Mouse (Mus musculus) spleen, postnatal 14 days (tissue): ENCODE data around the gene Vasn.
A peak's percentile ranks its signal among the peaks of the same experiment; 100 is the strongest.

Experiments used
- DNase-seq, 2 experiments: peaks; one replicate each; pipeline ENCODE4 v3.0.0; 2021 to 2022; ENCODE audit warnings: low spot score in 2 of 2

The Vasn gene

DNA sequence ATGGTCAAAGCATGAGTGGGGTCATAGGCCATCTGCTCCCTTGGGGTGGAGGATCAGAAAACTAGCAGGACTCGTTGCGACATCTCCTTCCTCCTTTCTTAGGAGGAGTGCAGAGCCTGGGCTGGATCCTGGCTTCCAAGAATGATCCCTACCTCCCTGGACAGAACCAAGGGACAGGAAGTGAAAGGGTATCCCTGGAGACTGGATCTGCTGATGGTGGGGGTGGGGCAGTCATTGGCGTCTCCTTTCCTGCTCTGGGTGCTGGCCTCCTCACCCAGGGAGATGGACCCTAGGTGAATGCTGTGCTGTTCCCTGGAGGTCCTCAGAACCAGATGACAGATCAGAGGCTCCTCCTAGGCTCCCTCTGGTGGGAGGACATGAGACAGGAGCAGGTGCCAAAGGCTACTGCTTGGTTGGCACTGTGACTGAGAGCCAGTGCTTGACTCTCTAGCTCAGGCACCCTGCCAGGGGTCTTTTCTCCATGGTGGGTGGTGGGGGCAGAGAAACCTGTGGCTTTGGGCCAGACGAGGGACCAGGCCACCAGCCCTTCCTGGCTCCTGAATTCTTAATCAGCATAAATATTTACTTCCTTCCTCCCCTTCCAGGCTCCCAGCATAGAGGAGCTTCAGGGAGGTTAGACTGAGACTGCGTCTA, 33.2 kb upstream of the Vasn start:
- DNase-seq: no peak

DNA sequence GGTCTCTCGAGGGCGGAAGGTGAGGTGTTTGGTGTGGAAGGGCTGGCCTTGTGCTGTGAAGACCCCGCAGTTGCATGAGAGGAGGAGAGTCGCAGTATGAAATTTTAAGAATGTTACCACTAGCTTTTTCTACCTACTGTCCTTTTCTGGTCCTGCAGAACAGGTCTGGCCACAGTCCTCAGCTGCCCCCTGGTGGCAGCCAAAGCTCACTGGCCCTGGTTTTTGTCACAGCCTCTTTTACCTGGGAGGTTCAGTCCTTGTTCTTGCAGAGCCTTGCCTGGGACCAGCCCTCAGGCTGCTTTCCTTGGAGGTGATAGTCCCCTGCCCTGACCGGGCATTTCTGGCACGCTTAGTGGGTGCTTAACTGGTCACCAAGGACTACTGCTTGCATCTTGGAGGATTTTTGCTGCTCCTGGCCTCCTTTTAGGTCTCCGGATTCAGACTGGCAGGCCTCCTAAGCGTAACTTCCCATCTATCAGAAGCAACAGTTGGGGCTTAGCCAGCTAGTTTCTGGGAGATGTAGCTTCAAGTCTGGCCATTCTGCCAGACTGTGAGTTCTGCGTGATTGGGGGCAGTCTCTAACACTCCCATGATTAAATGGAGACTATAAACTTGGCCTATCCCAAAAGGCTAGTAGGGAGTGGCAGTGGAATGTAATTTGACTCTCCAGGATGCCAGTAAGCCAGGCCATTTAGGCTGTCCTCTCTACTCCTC, 31.8 kb upstream of the Vasn start:
- peak; percentile 62 to 75 for DNase-seq

DNA sequence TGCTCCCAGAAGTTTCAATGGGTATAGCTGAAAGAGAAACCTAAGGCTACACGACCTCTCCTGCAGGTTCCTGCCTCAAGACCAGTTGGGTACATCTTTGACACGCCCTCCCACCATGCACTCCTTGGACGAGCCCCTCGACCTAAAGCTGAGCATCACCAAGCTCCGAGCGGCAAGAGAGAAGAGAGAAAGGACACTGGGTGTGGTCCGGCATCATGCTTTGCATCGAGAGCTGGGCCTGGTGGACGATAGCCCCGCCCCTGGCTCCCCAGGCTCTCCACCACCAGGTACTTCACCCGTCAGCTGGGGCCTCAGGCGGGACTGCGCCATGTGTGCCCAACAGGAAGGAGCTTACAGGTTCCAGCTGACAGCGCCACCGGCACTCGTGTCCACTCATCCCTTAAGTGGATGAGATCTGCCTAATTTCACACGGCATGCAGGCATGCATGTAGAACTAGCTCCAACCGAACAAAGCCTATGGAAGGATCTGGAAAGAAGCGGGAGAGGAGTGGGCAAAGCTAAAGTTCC, 31.1 kb upstream of the Vasn start:
- no peak for DNase-seq

DNA sequence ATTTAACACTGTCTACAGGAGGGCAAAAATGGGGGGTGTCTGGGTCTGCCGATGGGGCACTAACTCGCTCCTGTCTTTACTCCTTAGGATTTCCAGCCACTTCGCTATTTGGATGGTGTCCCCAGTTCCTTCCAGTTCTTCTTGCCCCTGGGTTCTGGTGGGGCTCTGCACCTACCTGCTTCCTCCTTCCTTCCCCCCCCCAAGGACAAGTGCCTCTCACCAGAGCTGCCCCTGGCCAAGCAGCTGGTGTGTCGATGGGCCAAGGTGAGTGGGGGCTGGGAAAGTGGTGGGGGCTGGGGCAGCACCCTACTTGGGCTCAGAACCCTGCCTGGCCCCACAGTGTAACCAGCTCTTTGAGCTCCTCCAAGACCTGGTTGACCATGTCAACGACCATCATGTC, 28.5 kb upstream of the Vasn start:
- DNase-seq: no peak

DNA sequence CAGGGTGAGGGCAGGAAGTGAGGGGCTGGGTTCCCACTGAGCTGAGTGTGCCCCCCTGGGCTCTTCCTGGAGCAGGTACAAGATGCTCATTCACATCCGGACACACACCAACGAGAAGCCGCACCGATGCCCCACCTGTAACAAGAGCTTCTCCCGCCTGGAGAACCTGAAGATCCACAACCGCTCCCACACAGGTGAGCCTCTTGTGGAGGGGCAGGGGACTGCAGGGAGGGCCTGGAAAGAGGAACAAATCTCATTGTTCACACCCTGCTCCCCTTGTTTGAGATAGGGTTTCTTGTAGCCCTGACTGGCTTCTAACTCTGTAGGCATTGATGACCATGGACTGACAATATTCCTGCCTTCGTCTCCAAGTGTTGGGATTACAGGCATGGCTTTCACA, 28.1 kb upstream of the Vasn start:
- no peak for DNase-seq

DNA sequence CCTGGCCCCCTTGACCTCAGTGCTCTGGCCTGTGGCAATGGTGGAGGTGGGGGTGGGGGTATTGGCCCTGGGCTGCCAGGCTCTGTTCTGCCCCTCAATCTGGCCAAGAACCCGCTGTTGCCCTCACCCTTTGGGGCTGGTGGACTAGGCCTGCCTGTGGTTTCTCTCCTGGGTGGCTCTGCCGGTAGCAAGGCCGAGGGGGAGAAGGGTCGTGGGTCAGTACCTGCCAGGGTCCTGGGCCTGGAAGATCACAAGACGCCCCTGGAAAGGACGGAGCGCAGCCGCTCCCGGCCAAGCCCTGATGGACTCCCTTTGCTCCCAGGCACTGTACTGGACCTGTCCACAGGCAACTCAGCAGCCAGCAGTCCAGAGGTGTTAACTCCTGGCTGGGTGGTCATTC, 26.0 kb upstream of the Vasn start:
- DNase-seq: no peak

DNA sequence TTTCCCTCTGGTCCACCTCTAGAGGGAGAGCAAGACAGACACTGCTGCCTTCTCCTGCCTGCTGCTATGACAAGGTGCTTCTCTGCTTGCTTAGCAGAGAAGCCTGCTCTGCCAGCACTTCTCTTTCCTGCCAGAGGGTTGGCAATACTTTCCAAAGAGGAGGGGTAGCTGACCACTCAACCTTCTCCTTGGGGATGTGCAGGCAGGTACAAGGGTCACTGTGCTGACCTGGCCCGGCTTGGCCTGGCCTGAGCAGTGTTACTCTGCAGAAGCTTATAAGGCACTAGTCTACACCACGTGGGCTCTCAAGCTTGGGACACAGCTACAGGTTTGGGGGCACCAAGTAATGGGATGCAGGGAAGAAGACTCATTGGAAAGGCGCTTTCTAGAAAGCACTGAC, 25.1 kb upstream of the Vasn start:
- DNase-seq: no peak

GRCm38 (mm10) chr16:4615297-4615696, 24.4 kb upstream of the Vasn start:
- no peak for DNase-seq

GRCm38 (mm10) chr16:4616829-4617228, 22.9 kb upstream of the Vasn start:
- DNase-seq: no peak

DNA sequence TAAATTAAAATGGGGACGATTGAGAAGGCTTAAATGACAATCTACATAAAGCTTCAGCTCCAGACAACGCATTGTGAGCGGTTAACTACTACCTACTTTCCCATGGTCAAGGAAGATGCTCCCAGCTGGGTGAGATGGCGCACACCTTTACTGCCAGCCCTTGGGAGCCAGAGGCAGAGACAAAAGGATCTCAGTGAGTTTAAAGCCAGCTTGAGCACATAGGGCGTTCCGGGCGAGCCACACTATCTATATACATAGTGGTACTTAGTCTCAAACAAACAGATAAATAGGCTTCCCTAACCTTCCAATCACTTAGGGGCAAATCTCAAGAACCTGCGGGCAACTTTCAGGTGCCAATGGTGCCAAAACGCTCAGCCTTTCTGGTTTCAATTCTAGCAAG, 15.7 kb upstream of the Vasn start:
- DNase-seq: no peak

- DNase-seq: peak; percentile 79 to 87
Measured at GRCm38 (mm10) chr16:4624481-4625110, 15.1 kb upstream of the Vasn start, which contains the start of gene Pam16. TSS of gene Pam16 (minus strand) at chr16:4624988.

DNA sequence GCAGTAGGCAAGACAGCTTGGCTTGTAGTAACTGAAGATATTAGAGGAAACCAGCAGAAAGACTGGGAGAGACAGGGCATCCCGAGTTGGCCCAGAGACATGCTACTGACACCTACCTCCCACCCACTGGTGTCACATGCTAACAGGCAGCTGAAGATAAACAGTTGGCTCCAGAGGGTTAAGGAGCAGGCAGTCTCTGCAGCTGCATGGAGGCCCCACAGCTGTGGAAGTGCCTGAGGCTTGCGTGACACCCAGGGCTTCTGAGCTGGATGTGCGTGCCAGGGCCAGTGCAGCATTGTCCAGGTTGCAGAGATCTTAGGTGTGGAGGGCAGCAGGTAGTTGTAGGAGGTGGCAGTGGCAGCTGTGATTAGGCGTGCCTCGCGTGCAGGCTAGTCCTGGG, 12.6 kb upstream of the Vasn start:
- DNase-seq: no peak

GRCm38 (mm10) chr16:4628898-4629419, 10.8 kb upstream of the Vasn start:
- DNase-seq: no peak

DNA sequence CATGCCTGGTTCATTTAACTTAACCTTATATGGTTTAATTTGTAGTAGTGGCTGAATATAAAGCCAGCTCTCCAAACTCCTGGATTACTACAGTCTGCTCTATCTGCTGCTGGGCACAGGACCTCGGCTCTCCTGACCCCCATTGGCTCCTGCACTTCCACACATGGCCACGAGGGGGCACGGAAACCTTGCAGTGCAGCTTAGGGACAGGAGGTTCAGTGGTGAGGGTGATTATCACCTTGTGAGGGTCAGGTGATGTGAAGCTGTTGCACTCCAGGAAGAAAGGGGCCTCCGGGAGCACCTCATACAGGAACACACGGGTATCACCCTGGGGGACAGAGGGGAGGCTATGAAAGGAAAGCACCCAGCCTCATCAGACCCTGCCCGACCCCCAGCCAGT, 9.8 kb upstream of the Vasn start:
- DNase-seq: peak; percentile 66 to 84

- DNase-seq: no peak
Measured at GRCm38 (mm10) chr16:4632050-4632449, 7.7 kb upstream of the Vasn start.

DNA sequence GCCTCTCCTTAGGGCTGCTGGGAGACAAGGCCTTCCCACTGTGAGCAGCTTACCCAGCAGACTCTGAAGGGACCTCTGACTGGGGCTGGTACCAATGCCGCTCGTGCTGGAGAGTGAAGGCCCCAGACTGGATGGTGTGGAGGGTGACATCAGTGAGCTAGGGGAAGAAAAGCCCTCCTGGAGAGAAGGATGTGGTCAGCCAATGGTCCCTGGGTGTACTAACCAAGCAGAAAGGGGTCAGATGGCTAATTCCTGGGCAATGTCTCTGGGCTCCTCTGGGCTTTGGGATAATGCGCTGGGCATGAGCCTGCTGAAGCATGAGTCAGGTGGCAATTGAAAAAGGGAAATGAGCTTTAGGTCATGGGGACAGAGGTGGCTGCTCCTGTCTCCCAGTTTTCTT, 6.1 kb upstream of the Vasn start:
- DNase-seq: no peak

DNA sequence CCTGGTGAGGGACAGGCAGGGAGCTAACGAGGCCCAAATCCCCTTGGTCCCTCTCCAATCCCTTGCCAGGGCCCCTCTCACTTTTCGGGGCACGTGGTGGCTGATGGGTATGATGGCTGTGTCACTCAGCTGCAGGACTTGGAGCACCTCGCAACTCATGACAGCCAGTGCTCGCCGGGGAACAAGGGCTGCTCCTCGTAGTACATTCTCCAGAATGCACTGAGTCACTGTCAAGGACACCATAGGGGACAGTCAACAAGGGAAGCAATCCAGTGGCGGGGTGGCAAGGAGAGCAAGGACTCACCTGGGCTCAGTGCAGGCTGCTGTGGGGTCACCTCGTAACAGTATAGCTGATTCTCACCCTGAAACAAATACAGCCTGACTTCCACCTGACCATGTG, 5.1 kb upstream of the Vasn start:
- DNase-seq: no peak

DNA sequence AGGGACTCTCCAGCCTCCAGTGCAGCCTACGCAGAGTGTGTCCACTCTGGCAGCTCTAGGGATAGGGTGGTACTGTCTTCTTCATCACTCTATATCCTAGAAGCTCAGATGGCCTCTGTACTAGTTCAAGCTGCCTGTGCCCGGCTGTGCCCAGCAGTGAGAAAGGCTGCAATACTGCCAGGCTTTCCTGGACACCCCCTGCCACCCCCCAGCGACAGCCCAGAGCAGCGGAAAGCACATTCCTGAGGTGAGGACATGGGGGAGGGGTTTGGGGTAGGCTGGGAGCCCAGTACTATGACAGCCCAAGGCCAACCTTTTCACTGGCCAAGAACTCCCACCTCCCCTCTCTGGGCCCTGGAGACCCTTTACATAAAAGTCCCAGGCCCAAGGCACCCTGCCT, 4.0 kb upstream of the Vasn start:
- no peak for DNase-seq

DNA sequence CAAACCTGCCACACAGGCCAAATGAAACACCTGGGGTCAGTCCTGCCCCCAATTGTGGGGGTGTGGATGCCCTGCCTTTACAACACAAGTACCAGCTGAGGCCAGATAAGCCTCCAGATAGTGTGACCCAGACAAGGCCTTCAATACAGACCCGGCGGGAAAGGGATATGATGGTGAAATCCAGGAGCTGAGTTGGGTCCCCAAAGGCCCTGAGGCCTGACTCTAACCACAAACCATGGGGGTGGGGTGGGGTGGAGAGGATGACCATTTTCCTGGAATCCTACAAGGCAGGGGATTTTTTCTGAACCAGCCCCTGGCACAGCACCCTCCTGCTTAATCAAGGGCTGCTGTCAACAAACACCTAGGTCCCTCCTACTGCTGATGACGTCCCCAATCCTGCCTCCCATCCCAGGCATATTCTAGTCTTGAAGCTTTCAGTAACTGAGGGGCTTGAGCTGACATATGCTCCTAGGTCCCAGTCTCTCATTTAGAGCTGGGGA, 800 bp upstream of the Vasn start:
- no peak for DNase-seq

GRCm38 (mm10) chr16:4640267-4641005, 695 bp downstream of the Vasn start:
- DNase-seq: no peak

DNA sequence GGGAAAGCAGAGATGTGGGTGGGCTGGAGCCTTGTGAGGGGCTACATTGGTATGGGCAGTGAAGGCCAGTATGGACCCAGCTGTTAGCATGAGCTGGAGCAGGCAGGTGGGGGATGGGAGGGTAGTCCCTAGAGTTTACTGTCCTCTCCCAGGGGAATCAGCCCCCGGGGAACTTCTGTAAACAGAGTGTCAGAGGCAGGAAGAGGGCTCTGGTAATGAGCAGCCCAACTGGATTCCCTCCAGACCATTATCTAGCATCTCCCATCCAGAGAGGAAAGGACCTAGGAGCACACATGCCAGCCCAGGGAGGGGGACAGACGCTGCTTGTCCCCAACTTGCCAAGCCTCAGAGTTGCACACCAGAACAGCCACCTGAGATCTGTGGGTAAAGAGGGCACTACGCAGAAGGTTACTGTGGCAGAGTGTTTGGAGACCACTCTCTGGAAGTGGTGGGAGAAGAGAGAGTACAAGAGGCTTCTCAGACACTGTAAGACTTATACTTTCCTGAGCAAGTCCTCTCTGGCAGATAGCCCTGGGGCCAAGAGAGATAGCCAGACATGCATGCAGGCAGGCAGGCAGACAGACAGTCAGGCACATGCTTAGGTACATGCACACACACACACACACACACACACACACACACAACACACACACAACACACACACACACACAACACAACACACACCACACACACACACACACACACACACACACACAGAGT, 1.5 kb downstream of the Vasn start:
- peak in 1 of 2 experiments; percentile 32 for DNase-seq
